Mouse (Mus musculus) neural tube, embryonic 11.5 days (tissue): ENCODE results near the gene Hibch. TPM values are rescaled to one million over a fixed set of nuclear protein-coding genes. Genes with fewer than 3 reads are reported as not detected.
A peak's percentile ranks its signal among the peaks of the same experiment; 100 is the strongest.

ENCODE experiments used
- ATAC-seq: fragments of 200-750 bp; cut with Nextera tagmentation; 2 replicates; pipeline ENCODE4 v1.8.0; 2017; ENCODE audit warnings: moderate number of reproducible peaks, mild to moderate bottlenecking, moderate TSS enrichment, moderate library complexity; ENCODE audit not compliant: insufficient read depth, low FRiP score, low TSS enrichment
- DNase-seq: peaks from one replicate; pipeline ENCODE4 v3.0.0-alpha.2; 2015; ENCODE audit warnings: low spot score
- H3K27ac ChIP-seq: fragments of 300-500 bp; sonication (generic); 2 replicates; pipeline ENCODE4 v1.5.1; 2014; ENCODE audit warnings: low read depth, mild to moderate bottlenecking, low read length
- H3K27me3 ChIP-seq: fragments of 300-500 bp; sonication (generic); 2 replicates; pipeline ENCODE4 v1.6.1; 2014; ENCODE audit warnings: mild to moderate bottlenecking, low read length, mixed read lengths; ENCODE audit not compliant: control insufficient read depth, insufficient read depth
- H3K36me3 ChIP-seq: fragments of 300-500 bp; sonication (generic); 2 replicates; pipeline ENCODE4 v1.6.1; 2014; ENCODE audit warnings: mild to moderate bottlenecking, low read length, moderate library complexity, mixed read lengths; ENCODE audit not compliant: control insufficient read depth, insufficient read depth
- H3K4me1 ChIP-seq: fragments of 300-500 bp; sonication (generic); 2 replicates; pipeline ENCODE4 v1.6.1; 2014; ENCODE audit warnings: low read length, mixed read lengths; ENCODE audit not compliant: control insufficient read depth, insufficient read depth
- H3K4me2 ChIP-seq: fragments of 300-500 bp; sonication (generic); 2 replicates; pipeline ENCODE4 v1.6.1; 2014; ENCODE audit warnings: low read depth, mild to moderate bottlenecking, moderate library complexity
- H3K4me3 ChIP-seq: fragments of 300-500 bp; sonication (generic); 2 replicates; pipeline ENCODE4 v1.5.1; 2014; ENCODE audit warnings: low read depth, low read length
- H3K9ac ChIP-seq: fragments of 300-500 bp; sonication (generic); 2 replicates; pipeline ENCODE4 v1.6.1; 2014; ENCODE audit warnings: mild to moderate bottlenecking, low read length
- H3K9me3 ChIP-seq: fragments of 300-500 bp; sonication (generic); 2 replicates; pipeline ENCODE4 v1.6.1; 2016; ENCODE audit warnings: low read length; ENCODE audit not compliant: control insufficient read depth
- WGBS: fragments of 180-500 bp; shearing (Covaris S2); extraction: QIAGEN DNeasy Blood & Tissue Kit; methylation state at CpG from one replicate; pipeline ENCODE4 v1.1.7; 2014; 5-methylcytosine and 5-hydroxymethylcytosine counted together
- polyA plus RNA-seq: library from polyadenylated mRNA; unstranded; fragments of >200 nt; fragmentation: Nextera tagmentation; extraction: Ambion mirVana; gene quantifications from 2 replicates; pipeline ENCODE4 v1.2.1, GENCODE M21; 2014

Hibch gene
- 34.2 and 34.6 TPM in 2 replicates for polyA plus RNA-seq

DNA sequence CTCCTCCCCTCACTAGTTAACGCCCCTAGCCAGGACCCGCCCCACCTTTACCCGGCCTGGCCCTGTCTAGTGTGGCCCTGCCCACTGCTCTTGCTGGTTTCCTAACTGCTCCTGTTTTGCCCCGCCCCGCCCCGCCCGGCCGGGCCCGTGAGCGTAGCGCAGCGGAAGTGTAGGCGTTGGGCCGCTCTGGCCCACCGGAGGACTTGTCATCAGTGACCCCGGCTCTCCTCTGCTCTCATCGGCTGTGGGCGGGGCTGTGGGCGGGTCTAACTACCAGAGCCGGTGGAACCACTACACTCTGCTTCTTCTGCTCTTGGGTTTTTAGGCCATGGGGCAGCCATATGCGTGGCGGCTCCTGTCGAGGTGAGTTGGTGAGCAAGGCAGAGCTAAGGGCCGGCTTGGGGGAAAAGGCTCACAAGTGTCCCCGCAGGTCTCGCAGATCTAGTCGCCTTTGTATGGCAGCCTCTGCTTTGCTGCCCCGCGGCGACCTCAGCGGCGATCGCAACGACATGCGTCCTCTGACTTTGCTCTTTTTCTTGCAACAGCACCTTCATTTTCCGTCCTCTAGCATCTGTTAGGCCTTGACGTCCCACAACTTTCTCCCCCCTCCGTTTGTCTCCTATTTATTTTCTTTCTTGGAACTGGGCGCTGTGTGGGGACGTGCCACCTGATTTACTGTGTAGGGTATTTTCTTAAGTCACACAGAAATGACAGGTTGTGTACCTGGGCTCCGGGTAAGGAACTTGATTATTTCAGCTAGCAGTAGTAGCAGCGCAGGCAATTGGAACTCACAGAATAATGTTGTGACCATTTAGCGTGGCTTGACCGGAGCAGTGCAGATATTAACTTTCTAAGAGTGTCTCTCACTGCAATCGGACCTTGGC, at the start of gene Hibch:
Gene Hibch (plus strand): TSS at position 148 of the 884 bp plus-strand sequence.
- Histone ChIP-seq H3K4me1 (no peaks in the 10 kb centered on the region), H3K36me3 (no peaks in the 10 kb centered on the region), H3K27ac (no peak within 1 kb of the TSS), H3K4me2 (peak within 1 kb of the TSS; percentile 71), H3K9ac (peak within 1 kb of the TSS; percentile 76), H3K4me3 (peak within 1 kb of the TSS; percentile 53), H3K9me3 (no peaks in the 10 kb centered on the region), H3K27me3 (no peaks in the 10 kb centered on the region)
- DNase-seq (peak; percentile 99), ATAC-seq (peak; percentile 100)
- WGBS: 3% methylated on average over 45 of the region's 45 CpGs

DNA sequence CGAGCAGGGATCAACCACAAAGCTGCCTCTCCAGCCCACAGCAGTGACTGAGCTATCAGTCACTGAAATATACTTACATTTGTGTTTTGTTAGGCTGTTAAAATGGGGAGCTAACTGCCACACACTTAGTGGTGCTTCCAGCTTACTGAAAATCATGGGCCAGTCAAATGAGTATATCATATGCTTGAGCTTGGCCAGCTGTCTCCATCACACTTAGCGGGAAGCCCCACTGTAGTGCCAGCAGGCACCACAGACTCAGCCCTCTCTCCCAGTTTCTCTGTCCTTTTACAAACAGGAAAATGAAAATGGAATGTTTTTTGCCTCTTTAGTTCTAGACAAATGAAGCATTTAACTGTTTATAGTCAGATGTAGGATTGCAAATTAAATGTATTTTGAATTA, 48.8 kb upstream of the Hibch start:
- DNase-seq (no peak), ATAC-seq (no peak)
- 90% methylated on average over 2 of the region's 2 CpGs for WGBS
- Histone ChIP-seq H3K27me3 (no peaks in the 10 kb centered on the region), H3K9ac (no peak overlapping the region), H3K27ac (no peak overlapping the region), H3K4me3 (no peak overlapping the region), H3K4me1 (no peaks in the 10 kb centered on the region), H3K4me2 (no peak overlapping the region), H3K9me3 (no peaks in the 10 kb centered on the region), H3K36me3 (no peaks in the 10 kb centered on the region; the same call in 1 of the 2 replicates)

DNA sequence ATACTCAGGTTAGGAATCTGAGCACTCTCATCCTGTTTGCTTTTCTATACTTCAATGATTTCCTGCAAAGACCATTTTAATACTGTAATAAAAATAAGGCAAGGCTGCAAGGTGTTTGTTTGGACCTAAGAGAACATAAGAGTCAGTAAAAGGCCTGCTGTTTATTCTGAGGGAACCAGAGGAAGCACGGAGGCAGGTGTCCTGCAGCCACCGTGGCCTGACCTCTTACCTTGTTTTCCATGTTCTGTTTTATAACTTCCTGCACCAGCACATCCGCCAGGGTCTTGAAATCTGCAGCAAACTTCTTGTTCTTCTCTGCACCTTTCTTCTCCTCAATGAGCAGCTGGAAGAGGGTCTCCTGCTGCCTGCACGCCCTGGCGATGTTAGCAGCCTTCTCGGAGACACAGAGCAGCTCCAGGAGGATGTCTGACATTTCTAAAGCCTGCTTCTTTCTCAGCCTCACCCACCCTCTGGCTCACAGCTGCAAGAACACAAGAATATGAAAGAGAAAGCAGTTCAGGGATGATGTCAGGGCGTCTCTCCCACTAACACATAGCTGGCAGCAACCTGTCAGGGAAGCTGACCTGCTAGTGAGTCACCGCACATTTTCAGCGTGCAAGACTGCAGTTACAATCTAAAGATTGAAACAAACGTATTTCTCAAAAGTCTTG, 45.5 kb upstream of the Hibch start:
- 79% methylated on average over 10 of the region's 10 CpGs for WGBS
- H3K27me3 ChIP-seq: no peaks in the 10 kb centered on the region
- H3K27ac ChIP-seq: no peak overlapping the region
- H3K9me3 ChIP-seq: no peaks in the 10 kb centered on the region
- DNase-seq (no peak), ATAC-seq (no peak)
- H3K4me3 ChIP-seq: no peak overlapping the region
- no peak overlapping the region for H3K9ac ChIP-seq
- no peaks in the 10 kb centered on the region for H3K36me3 ChIP-seq
- no peaks in the 10 kb centered on the region for H3K4me1 ChIP-seq
- H3K4me2 ChIP-seq: no peak overlapping the region

DNA sequence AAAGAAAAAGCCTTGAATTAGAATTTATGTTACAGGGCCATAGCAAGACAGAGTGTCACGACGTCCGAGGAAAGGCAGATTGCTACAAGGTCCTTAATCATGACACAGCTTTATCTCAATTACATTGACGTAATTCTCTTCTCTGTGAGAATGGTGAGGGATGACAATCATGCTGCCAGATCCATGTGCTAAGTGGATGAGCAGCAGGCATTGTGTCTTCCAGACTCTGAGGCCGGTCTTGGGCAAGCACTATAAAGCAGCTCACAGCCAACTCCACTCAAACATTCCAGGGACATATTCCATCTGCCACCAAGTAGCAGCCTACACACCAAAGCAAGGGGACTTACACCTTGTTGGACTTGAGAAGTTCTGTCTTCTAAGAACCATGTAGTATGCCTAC, 45.0 kb upstream of the Hibch start:
- no peaks in the 10 kb centered on the region for H3K9me3 ChIP-seq
- no peak for ATAC-seq
- no peaks in the 10 kb centered on the region for H3K27me3 ChIP-seq
- no peaks in the 10 kb centered on the region for H3K4me1 ChIP-seq
- no peak overlapping the region for H3K4me2 ChIP-seq
- no peak for DNase-seq
- no peaks in the 10 kb centered on the region for H3K36me3 ChIP-seq
- 79% methylated on average over 5 of the region's 5 CpGs for WGBS
- H3K27ac ChIP-seq: no peak overlapping the region
- no peak overlapping the region for H3K4me3 ChIP-seq
- H3K9ac ChIP-seq: no peak overlapping the region

- Histone ChIP-seq H3K27ac (no peak overlapping the region), H3K27me3 (no peaks in the 10 kb centered on the region), H3K9me3 (no peaks in the 10 kb centered on the region), H3K9ac (no peak overlapping the region), H3K4me2 (no peak overlapping the region), H3K4me3 (no peak overlapping the region), H3K36me3 (no peaks in the 10 kb centered on the region), H3K4me1 (no peaks in the 10 kb centered on the region)
- WGBS: 72% methylated on average over 3 of the region's 3 CpGs
- ATAC-seq: no peak
- no peak for DNase-seq
These were observed 44.4 kb upstream of the Hibch start for GRCm38 (mm10) chr1:52800340-52800740.

GRCm38 (mm10) chr1:52801651-52802050, 43.1 kb upstream of the Hibch start:
- no peaks in the 10 kb centered on the region for H3K36me3 ChIP-seq
- H3K4me3 ChIP-seq: no peak overlapping the region
- no peaks in the 10 kb centered on the region for H3K27me3 ChIP-seq
- H3K9ac ChIP-seq: no peak overlapping the region
- H3K27ac ChIP-seq: no peak overlapping the region
- no peak overlapping the region for H3K4me2 ChIP-seq
- ATAC-seq (no peak), DNase-seq (no peak)
- no peaks in the 10 kb centered on the region for H3K9me3 ChIP-seq
- 87% methylated on average over 5 of the region's 5 CpGs for WGBS
- no peaks in the 10 kb centered on the region for H3K4me1 ChIP-seq

DNA sequence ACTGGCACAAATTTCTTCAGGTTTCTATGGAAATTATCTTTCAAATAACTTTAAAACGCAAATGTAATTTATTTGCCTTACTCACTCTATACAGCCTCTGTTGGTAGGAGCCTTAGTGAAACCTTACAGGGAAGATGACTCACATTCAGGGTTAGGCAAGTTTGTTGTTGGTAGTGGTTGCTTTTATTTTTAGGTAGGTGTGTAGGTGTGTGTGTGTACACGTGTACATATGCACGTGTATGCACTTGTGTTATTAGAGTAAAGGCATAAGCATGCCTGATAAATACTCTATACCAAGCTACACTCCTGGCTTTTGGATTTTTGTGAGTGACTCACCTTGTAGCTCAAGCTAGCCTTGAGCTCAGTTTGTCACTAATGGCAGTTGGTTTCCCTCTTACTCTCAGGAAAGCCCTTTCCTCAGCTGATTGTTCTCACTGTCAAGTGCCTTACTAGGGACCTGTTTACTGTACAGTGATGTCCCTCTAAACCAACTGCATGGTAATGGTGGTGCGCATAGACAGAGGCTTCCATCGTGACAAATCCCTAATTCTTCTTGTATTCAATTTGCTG, 42.2 kb upstream of the Hibch start:
- H3K27ac ChIP-seq: no peak overlapping the region
- H3K9me3 ChIP-seq: no peaks in the 10 kb centered on the region
- H3K4me2 ChIP-seq: no peak overlapping the region
- ATAC-seq (no peak), DNase-seq (no peak)
- no peak overlapping the region for H3K9ac ChIP-seq
- H3K36me3 ChIP-seq: no peaks in the 10 kb centered on the region
- 90% methylated on average over 5 of the region's 5 CpGs for WGBS
- H3K4me1 ChIP-seq: no peaks in the 10 kb centered on the region
- H3K27me3 ChIP-seq: no peaks in the 10 kb centered on the region
- H3K4me3 ChIP-seq: no peak overlapping the region

DNA sequence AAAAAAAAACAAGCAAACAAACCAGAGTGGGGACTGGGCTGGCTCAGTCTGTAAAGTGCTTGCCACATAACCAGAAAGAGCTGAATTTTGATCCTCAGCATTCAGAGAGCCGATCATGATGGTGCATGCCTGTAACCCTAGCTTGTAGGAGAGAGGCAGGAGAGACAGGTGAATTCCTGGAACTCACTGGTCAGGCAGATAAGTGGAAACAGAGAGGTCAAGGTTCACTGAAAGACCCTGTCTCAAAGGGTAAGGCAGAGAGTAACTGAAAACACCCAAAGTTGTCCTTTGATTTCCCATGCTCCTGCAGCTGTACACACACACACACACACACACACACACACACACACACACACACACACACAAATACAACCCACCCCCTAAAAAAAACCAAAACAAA, 39.7 kb upstream of the Hibch start:
- Histone ChIP-seq H3K9ac (no peak overlapping the region), H3K27ac (no peak overlapping the region), H3K9me3 (no peaks in the 10 kb centered on the region), H3K4me1 (no peaks in the 10 kb centered on the region), H3K36me3 (no peaks in the 10 kb centered on the region), H3K27me3 (no peaks in the 10 kb centered on the region), H3K4me2 (no peak overlapping the region), H3K4me3 (no peak overlapping the region)
- DNase-seq (no peak), ATAC-seq (no peak)
- 79% methylated on average over 1 of the region's 1 CpGs for WGBS
